Mouse (Mus musculus) liver, postnatal 0 days (tissue): Measurements from ENCODE around the gene E4f1.

Experiments
- CTCF ChIP-seq: sonication (generic); IDR thresholded peaks from 2 replicates; pipeline ENCODE4 v1.5.1; 2016; ENCODE audit warnings: antibody characterized with exemption, low read depth
- EP300 ChIP-seq: IDR thresholded peaks from 2 replicates; pipeline ENCODE4 v1.6.1; 2016; ENCODE audit warnings: antibody characterized with exemption, low read depth, mild to moderate bottlenecking

GRCm38 (mm10) chr17:24468636-24469246 lies 1.4 kb downstream of the E4f1 start:
- no peak for TF ChIP-seq CTCF
- TF ChIP-seq EP300: no peak
